17 mouse cellular contexts compared by ENCODE assay signal in genomic region chr10:84689846-84690245, GRCm38 (mm10).
"Had no signal": no experiment of that assay in that cellular context is flagged by ENCODE, and none has a peak within 500 bp of the region (broad histone marks: within the 10 kb centered on the region; RNA-seq: fewer than 3 reads in every experiment).

No protein-coding gene starts in this region.

- H3K9ac ChIP-seq: lung, embryonic 14.5 days; midbrain, embryonic 12.5 days; neural tube, embryonic 13.5 days; neural tube, embryonic 15.5 days had no signal

- H3K27me3 ChIP-seq: neural tube, embryonic 13.5 days; neural tube, embryonic 15.5 days had no signal

- H3K36me3 ChIP-seq: midbrain, embryonic 12.5 days; neural tube, embryonic 15.5 days had no signal

- H3K9me3 ChIP-seq: midbrain, embryonic 12.5 days; neural tube, embryonic 13.5 days; neural tube, embryonic 15.5 days had no signal

- H3K4me2 ChIP-seq: lung, embryonic 14.5 days; midbrain, embryonic 12.5 days; neural tube, embryonic 13.5 days; neural tube, embryonic 15.5 days had no signal

- H3K4me3 ChIP-seq: midbrain, embryonic 12.5 days; myocyte; neural tube, embryonic 13.5 days; neural tube, embryonic 15.5 days had no signal

- H3K27ac ChIP-seq: midbrain, embryonic 12.5 days; neural tube, embryonic 13.5 days; neural tube, embryonic 15.5 days had no signal

- DNase-seq: lung, adult 18-20 months; lung, embryonic 14.5 days; lung, postnatal 10 days; lung, postnatal 4 days; retina, postnatal 1 day; right cerebral cortex, adult 18-20 months; right cerebral cortex, postnatal 25 days; right cerebral cortex, postnatal 4 days; spleen, adult 18-20 months; thymus, adult 18-20 months; thymus, postnatal 14 days; thymus, postnatal 36 days had no signal

- ATAC-seq: midbrain, embryonic 16.5 days had no signal
